Mouse (Mus musculus): ENCODE measurements around the gene Trnau1ap. TPM values are rescaled to one million over a fixed set of nuclear protein-coding genes. Genes with fewer than 3 reads are reported as not detected.

The Trnau1ap gene
- polyA plus RNA-seq (2014; fragmentation: Nextera tagmentation; extraction: Ambion mirVana), result 81.3 and 83.6 TPM in 2 replicates

DNA sequence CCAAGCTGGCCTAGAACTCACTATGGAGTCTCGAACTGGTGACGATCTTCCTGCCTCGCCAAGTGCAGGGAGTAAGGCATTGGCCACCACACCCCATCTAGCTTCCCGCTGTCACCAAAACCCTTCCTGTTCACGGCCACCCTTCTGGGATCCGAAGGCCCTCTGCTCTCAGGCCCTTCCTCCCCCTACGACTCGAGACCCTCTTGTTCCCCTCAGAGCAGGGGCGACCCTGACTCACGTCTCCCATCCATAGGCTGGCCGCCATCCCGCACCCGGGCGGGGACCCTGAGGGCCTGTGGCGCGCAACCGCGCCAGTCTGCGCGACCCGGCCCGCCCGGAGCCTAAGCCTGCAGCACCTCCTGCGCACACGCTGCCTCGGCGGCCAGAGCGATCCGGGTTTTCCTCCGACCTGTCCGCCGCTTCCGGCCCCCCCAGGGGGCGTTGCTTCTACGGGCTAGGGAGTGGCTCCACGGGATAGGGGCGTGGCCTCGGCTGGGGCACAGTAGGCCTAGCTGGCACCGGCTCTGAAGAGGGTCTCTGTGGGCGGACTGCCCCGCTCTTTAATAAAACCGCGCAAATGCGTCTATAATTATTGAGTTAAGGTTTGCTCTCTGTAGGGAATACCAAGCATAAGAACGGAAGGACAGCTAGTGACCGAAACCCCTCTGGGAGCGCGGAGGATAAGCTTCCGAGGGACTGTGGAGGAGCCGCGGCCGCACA, at the start of gene Trnau1ap:
TSS of gene Trnau1ap (minus strand) at position 424 of the 720 bp plus-strand sequence.
- Histone ChIP-seq H3K36me3 (ENCODE audit: control insufficient read depth, insufficient read depth, low read length) (peaks cover 19% of the 10 kb centered on the region), H3K27ac (replicated peaks; ENCODE audit: low read depth, low read length) (no peak within 1 kb of the TSS; the same call in 1 of the 2 replicates), H3K4me1 (ENCODE audit: control insufficient read depth, insufficient read depth, low read length) (peaks cover 4% of the 10 kb centered on the region), H3K27me3 (ENCODE audit: control insufficient read depth, insufficient read depth, low read length) (no peaks in the 10 kb centered on the region), H3K9me3 (ENCODE audit: control insufficient read depth, low read length) (no peaks in the 10 kb centered on the region), H3K9ac (ENCODE audit: low read length) (peak within 1 kb of the TSS; percentile 78), H3K4me2 (ENCODE audit: low read depth, severe bottlenecking) (peak within 1 kb of the TSS; percentile 49), H3K4me3 (ENCODE audit: low read depth, low read length) (peak within 1 kb of the TSS; percentile 65)
- peak; percentile 96 for DNase-seq (ENCODE audit: low spot score)
- WGBS, result under 1% methylated on average over 52 of the region's 52 CpGs
- peak; percentile 94 for ATAC-seq (ENCODE audit: insufficient number of reproducible peaks, low FRiP score, low TSS enrichment, low read depth)

DNA sequence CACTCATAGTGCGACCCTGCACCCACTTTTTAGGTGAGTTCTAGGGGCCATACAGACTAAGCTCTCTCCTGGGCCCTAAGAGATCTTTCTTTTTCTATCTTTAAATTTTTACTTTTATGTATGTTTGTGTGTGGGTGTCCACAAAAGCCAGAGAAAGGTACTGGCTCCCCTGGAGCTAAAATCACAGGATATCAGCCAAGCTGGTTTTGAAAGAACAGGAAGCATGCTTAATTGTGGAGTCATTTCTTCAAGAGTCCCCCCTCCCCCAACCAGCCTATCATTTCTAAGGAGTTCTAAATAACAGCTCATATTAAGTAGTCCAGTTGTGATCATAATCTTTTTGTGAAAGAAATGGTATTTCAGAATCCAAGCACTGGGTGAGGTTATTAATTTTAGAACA, 44.5 kb upstream of the Trnau1ap start:
- Histone ChIP-seq H3K4me1 (ENCODE audit: control insufficient read depth, insufficient read depth, low read length) (no peaks in the 10 kb centered on the region), H3K9me3 (ENCODE audit: control insufficient read depth, low read length) (no peaks in the 10 kb centered on the region), H3K27me3 (ENCODE audit: control insufficient read depth, insufficient read depth, low read length) (no peaks in the 10 kb centered on the region), H3K4me3 (ENCODE audit: low read depth, low read length) (no peak overlapping the region), H3K27ac (replicated peaks; ENCODE audit: low read depth, low read length) (no peak overlapping the region), H3K9ac (ENCODE audit: low read length) (no peak overlapping the region), H3K4me2 (ENCODE audit: low read depth, severe bottlenecking) (no peak overlapping the region), H3K36me3 (ENCODE audit: control insufficient read depth, insufficient read depth, low read length) (peaks cover 21% of the 10 kb centered on the region)
- DNase-seq (ENCODE audit: low spot score) (no peak), ATAC-seq (ENCODE audit: insufficient number of reproducible peaks, low FRiP score, low TSS enrichment, low read depth) (no peak)
- 96% methylated on average over 1 of the region's 1 CpGs for WGBS

DNA sequence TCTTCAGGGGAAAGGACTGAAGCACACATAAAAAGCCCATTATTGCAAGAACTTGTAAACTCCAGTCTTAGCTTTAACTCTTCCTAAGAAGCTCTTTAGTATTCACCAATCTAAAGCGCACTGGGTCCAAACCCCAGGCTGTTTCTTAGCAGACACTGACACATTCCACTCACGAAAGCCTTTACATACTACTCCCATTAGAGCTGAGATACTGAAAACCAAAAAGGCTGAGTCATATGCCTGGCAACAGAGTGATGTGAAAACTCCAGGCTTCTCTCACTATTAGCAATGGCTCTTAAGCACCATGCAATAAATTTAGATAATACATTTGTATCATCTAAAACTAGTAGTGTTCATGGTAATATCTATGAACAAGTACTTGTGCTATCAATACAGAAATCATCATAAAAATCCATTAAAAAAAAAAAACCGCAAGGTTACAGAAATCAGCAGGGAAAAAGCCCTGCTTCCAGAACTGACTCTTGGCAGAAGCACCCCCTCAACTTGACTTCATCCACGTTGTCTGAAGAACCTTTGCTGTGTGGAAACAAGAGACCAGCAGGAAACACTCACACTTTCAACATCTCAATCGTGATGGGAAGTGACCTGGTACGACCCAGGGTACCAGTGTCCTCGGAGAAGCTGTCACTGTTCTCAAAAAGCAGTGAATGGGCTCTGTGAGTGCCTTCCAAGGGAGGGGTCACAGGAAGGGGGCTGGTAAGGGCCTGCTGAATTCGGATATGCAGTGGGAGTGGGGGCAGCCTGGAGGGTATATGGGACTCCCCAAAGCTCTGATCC, 40.8 kb upstream of the Trnau1ap start:
- Histone ChIP-seq H3K4me3 (ENCODE audit: low read depth, low read length) (no peak overlapping the region), H3K9me3 (ENCODE audit: control insufficient read depth, low read length) (no peaks in the 10 kb centered on the region), H3K36me3 (ENCODE audit: control insufficient read depth, insufficient read depth, low read length) (peaks cover 22% of the 10 kb centered on the region), H3K4me1 (ENCODE audit: control insufficient read depth, insufficient read depth, low read length) (no peaks in the 10 kb centered on the region), H3K4me2 (ENCODE audit: low read depth, severe bottlenecking) (no peak overlapping the region), H3K27me3 (ENCODE audit: control insufficient read depth, insufficient read depth, low read length) (no peaks in the 10 kb centered on the region), H3K27ac (replicated peaks; ENCODE audit: low read depth, low read length) (no peak overlapping the region), H3K9ac (ENCODE audit: low read length) (no peak overlapping the region)
- DNase-seq (ENCODE audit: low spot score), result no peak
- WGBS, result 86% methylated on average over 8 of the region's 8 CpGs
- ATAC-seq (ENCODE audit: insufficient number of reproducible peaks, low FRiP score, low TSS enrichment, low read depth), result no peak

DNA sequence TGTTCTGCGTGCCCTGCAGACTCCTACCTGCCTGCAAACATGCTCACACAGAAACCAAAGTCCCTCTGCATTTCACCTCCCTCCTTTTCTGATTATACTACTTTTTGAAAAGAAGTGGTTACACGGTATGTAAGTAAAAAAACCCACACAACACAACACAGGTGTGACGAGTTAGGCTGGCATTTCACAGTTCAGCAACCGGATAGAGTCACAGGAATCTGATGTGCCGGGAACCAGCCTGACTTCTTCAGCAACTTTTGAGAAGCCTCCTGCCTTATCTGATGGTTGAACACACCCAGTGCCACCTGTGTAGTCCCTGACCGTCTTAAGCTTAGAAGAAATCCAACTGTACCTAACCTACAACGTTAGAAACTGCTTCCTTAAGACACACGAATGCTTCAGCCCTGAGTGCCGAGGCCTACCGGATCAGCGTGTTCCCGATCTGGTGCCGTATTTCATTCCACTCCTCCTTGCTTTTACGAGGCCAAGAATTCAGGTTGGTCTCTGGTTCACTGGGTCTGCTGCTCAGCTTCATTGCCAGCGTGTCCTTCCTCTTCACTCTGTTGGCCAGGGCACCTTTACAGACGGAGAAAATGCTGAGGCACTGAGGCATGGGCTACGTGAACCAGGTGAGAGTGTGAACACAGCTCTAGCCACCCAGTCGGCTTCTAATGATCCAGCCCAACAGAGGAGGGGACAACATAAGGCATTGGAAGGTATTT, 38.3 kb upstream of the Trnau1ap start:
- Histone ChIP-seq H3K27me3 (ENCODE audit: control insufficient read depth, insufficient read depth, low read length) (no peaks in the 10 kb centered on the region), H3K4me2 (ENCODE audit: low read depth, severe bottlenecking) (no peak overlapping the region), H3K4me3 (ENCODE audit: low read depth, low read length) (no peak overlapping the region), H3K9ac (ENCODE audit: low read length) (no peak overlapping the region), H3K4me1 (ENCODE audit: control insufficient read depth, insufficient read depth, low read length) (no peaks in the 10 kb centered on the region), H3K27ac (replicated peaks; ENCODE audit: low read depth, low read length) (no peak overlapping the region), H3K36me3 (ENCODE audit: control insufficient read depth, insufficient read depth, low read length) (peaks cover 23% of the 10 kb centered on the region), H3K9me3 (ENCODE audit: control insufficient read depth, low read length) (no peaks in the 10 kb centered on the region)
- 91% methylated on average over 18 of the region's 18 CpGs for WGBS
- ATAC-seq (ENCODE audit: insufficient number of reproducible peaks, low FRiP score, low TSS enrichment, low read depth) (no peak), DNase-seq (ENCODE audit: low spot score) (no peak)

DNA sequence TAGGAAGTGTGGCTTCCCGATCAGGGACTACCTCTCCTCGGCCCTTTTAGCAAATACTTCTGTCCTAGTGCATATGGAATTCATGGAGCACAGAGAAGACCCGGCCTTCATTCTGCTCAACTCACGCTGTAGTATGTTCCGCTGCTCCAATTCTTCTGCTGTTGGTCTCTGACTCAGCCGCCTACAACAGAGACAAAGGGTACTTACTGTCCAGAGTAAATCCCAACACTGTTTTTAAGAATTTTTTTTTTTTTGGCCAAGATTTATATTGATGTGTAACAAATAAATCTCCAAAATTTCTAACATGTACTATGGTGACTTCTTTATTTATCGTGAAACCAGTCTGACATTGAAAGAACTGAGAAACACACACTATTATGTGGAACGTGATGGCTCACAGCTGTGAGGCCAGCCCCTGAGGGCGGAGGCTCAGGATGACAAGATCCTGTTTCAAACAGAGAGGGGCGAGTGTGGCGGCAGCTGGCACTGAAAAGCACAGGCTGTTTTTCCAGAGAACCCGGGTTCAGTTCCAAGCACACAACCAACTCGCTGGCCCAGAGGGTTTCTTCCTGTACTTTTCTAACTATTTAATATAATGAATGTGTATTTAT, 36.2 kb upstream of the Trnau1ap start:
- no peaks in the 10 kb centered on the region for H3K4me1 ChIP-seq (ENCODE audit: control insufficient read depth, insufficient read depth, low read length)
- H3K27me3 ChIP-seq (ENCODE audit: control insufficient read depth, insufficient read depth, low read length), result no peaks in the 10 kb centered on the region
- ATAC-seq (ENCODE audit: insufficient number of reproducible peaks, low FRiP score, low TSS enrichment, low read depth) (no peak), DNase-seq (ENCODE audit: low spot score) (no peak)
- 79% methylated on average over 13 of the region's 13 CpGs for WGBS
- H3K27ac ChIP-seq (replicated peaks; ENCODE audit: low read depth, low read length), result no peak overlapping the region
- H3K4me2 ChIP-seq (ENCODE audit: low read depth, severe bottlenecking), result no peak overlapping the region
- no peaks in the 10 kb centered on the region for H3K9me3 ChIP-seq (ENCODE audit: control insufficient read depth, low read length)
- H3K4me3 ChIP-seq (ENCODE audit: low read depth, low read length), result no peak overlapping the region
- H3K36me3 ChIP-seq (ENCODE audit: control insufficient read depth, insufficient read depth, low read length), result peaks cover 25% of the 10 kb centered on the region
- no peak overlapping the region for H3K9ac ChIP-seq (ENCODE audit: low read length)

DNA sequence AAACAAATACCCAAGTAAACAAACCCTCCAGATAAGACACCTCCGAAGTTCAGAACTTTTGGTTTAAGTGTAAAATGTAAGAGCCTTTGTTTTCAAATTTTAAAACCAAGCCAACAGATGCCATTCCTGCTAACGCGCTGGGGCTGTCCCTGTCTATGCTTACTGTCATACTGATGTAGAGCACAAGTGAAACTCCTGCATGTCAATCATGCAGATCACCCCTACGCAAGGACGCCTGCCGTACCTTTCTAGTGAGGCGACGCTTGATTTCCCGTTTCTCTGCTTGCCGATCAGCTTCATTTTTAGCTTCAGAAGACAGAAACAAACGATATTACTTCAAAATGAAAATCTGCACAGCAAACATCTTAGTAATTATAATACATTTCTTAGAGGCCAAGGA, 34.1 kb upstream of the Trnau1ap start:
- H3K27ac ChIP-seq (replicated peaks; ENCODE audit: low read depth, low read length), result no peak overlapping the region
- WGBS, result 95% methylated on average over 11 of the region's 11 CpGs
- ATAC-seq (ENCODE audit: insufficient number of reproducible peaks, low FRiP score, low TSS enrichment, low read depth), result no peak
- H3K9me3 ChIP-seq (ENCODE audit: control insufficient read depth, low read length), result no peaks in the 10 kb centered on the region
- no peak for DNase-seq (ENCODE audit: low spot score)
- no peak overlapping the region for H3K4me2 ChIP-seq (ENCODE audit: low read depth, severe bottlenecking)
- no peak overlapping the region for H3K9ac ChIP-seq (ENCODE audit: low read length)
- H3K27me3 ChIP-seq (ENCODE audit: control insufficient read depth, insufficient read depth, low read length), result no peaks in the 10 kb centered on the region
- H3K4me1 ChIP-seq (ENCODE audit: control insufficient read depth, insufficient read depth, low read length), result no peaks in the 10 kb centered on the region
- H3K36me3 ChIP-seq (ENCODE audit: control insufficient read depth, insufficient read depth, low read length), result peaks cover 19% of the 10 kb centered on the region
- H3K4me3 ChIP-seq (ENCODE audit: low read depth, low read length), result no peak overlapping the region

DNA sequence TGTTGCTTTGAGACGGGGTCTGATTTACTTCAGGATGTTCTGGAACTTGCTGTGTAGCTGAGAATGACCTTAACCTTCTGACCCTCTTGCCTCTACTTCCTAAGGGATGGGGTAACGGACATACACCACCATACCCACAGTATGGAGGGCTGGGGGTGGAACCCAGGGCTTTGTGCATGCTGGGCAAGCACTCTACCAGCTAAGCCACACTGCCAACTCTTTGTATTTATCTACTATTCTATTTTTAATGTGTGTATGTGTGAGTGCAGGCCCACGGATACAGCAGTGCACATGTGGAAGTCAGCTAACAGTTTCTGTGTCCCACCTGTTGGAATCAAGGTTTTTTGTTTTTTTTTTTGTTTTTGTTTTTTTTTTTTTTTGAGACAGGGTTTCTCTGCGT, 30.2 kb upstream of the Trnau1ap start:
- Histone ChIP-seq H3K9ac (ENCODE audit: low read length) (no peak overlapping the region), H3K4me1 (ENCODE audit: control insufficient read depth, insufficient read depth, low read length) (no peaks in the 10 kb centered on the region), H3K27ac (replicated peaks; ENCODE audit: low read depth, low read length) (no peak overlapping the region), H3K4me2 (ENCODE audit: low read depth, severe bottlenecking) (no peak overlapping the region), H3K9me3 (ENCODE audit: control insufficient read depth, low read length) (no peaks in the 10 kb centered on the region), H3K4me3 (ENCODE audit: low read depth, low read length) (no peak overlapping the region), H3K27me3 (ENCODE audit: control insufficient read depth, insufficient read depth, low read length) (no peaks in the 10 kb centered on the region), H3K36me3 (ENCODE audit: control insufficient read depth, insufficient read depth, low read length) (peaks cover 16% of the 10 kb centered on the region)
- WGBS, result 93% methylated on average over 4 of the region's 4 CpGs
- DNase-seq (ENCODE audit: low spot score) (no peak), ATAC-seq (ENCODE audit: insufficient number of reproducible peaks, low FRiP score, low TSS enrichment, low read depth) (no peak)

DNA sequence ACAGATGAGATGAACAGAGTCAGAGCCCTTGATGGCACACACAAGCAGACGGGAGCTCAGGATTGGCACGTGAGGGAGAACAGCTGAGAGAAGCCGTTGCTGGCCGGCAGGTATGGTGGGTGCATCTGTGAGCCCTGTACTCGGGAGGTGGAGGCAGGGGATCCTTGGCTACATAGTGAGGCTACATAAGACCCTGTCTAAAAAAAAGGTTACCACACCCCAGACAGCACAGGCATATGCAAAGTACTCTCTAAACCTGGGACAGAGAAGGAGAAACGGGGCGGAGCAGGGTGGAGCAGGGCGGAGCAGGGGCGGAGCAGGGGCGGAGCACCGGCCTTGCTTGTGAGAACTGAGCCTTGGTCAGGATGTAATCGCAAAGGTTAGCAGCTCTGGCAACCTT, 26.8 kb upstream of the Trnau1ap start:
- WGBS, result 29% methylated on average over 12 of the region's 12 CpGs
- ATAC-seq (ENCODE audit: insufficient number of reproducible peaks, low FRiP score, low TSS enrichment, low read depth) (no peak), DNase-seq (ENCODE audit: low spot score) (no peak)
- Histone ChIP-seq H3K27ac (replicated peaks; ENCODE audit: low read depth, low read length) (no peak overlapping the region), H3K9me3 (ENCODE audit: control insufficient read depth, low read length) (no peaks in the 10 kb centered on the region), H3K27me3 (ENCODE audit: control insufficient read depth, insufficient read depth, low read length) (no peaks in the 10 kb centered on the region), H3K4me2 (ENCODE audit: low read depth, severe bottlenecking) (no peak overlapping the region), H3K4me3 (ENCODE audit: low read depth, low read length) (no peak overlapping the region), H3K36me3 (ENCODE audit: control insufficient read depth, insufficient read depth, low read length) (peaks cover 18% of the 10 kb centered on the region), H3K4me1 (ENCODE audit: control insufficient read depth, insufficient read depth, low read length) (0 out of 2 replicates have a peak, but pooled peaks cover 4% of the 10 kb centered on the region), H3K9ac (ENCODE audit: low read length) (no peak overlapping the region)
